Mouse (Mus musculus): ENCODE measurements around the gene Abr.

Gene Abr

DNA sequence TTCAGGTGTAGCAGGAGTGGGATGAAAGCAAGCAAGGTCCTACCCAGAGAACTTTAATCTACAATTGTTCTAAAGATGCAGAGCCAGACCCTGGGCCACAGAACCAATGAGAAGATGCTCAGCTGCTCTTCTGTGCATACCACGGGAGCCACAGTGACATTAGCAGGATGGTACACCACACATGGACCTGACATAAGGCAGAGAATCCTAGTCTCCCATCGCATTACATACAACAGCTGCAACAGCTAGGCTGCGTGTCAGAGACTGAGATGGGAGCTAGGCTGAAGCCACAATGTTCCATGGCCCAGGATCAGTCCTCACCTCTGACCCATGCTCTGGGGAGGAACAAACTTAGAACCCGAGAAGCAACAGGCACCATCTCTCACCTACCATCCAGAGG, 104.0 kb downstream of the Abr start:
- DNase-seq (ENCODE audit: extremely low spot score): no peak

DNA sequence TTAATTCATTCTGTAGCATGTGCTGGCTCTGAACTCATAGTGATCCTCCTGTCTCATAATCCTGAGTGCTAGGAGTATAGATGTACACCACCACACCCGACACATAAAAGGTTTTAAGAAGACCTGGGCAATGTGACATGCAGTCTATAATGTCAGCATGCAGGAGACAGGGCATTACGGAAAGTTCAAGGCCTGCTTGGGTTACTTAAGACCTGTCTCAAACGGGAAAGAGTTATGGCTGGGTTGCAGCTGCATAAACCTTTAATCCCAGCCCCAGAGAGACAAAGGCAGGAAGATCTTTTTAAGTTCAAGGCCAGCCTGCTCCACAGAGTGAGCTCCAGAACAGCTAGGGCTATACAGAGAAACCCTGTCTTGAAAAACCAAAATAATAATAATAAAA, 105.2 kb downstream of the Abr start:
- DNase-seq (ENCODE audit: extremely low spot score): no peak

DNA sequence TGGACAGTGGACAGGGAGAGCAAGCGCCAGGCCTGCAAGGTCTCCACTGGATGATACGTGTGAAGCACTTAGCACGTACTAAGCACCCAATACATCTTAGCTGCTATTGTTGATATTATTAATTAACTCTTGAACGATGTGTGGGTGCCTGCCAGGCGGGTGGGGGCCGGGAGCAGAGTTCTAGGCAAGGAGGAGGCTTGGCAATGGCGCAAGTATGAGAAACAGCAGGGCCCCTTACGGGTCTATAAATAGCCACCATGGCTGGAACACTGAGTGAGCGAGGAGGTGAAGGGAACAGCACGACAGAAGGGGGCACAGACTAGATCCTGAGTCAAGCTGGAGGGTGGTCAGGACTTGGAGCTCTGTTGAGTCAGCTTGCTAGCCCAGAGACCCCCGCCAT, 107.0 kb downstream of the Abr start:
- DNase-seq (ENCODE audit: extremely low spot score): no peak

DNA sequence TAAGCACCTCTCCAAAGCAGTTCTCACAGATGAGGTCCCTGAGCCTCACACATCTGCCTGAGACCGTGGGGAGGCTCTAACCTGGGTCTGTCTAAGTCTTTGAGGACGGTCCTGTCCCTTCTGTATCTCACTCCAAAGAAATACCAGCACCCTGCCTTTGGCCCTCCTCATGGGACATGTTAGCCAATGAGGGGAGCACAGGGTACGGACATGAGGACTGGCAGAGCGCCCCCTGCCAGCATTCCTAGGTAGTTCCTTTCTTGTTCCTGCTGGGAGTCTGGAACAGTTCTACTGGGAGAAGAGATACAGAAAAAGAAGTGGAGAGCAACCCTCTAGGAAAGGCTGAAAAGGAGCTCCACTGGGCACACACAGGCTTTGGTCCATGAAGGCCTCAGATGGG, 111.1 kb downstream of the Abr start:
- no peak for DNase-seq (ENCODE audit: extremely low spot score)

DNA sequence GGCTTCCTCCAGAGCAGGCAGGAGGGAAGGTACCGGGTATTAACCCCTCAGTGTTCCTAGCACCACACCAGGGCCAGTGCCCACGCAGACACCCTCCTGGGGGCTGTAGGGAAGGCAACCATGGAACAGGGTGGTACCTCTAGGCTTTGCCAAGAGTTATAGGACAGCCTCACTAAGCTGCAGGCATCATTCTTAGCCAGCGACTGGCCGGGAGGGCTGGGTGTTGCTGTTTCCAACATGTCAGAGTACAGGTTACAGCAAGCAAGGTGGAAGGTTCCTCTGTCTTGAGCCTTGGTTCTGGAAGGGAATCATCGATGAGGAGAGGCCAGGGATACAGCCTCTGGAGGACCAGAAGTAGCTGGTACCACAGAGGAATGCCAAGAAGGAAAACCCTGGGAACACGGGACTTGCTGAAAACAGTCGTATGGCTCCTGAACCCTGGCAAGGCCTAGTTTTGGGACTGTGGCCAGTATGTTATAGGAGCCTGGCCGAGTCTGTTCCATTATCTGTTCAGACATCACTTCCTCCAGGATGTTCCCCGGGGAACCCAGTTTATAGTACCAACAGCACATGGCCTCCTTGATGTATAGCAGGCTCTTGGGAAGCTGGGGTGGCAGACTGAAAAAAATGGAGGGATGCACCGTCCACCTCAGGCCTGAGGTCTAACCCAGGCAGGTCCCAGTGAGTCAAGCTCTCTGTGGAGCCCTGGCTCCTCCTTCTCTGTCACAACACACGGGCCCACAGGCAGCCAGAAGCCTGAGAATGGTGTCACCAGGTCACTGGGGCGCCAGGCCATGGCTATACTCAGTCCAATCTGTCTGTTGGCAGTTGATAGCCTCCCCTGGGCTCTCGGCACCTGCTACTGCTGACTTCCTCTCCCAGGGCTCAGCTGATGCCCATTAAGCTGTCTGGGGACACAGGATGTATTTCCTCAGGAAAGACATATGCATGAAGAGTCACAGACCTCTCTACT, 112.1 kb downstream of the Abr start:
- DNase-seq (ENCODE audit: extremely low spot score): no peak

DNA sequence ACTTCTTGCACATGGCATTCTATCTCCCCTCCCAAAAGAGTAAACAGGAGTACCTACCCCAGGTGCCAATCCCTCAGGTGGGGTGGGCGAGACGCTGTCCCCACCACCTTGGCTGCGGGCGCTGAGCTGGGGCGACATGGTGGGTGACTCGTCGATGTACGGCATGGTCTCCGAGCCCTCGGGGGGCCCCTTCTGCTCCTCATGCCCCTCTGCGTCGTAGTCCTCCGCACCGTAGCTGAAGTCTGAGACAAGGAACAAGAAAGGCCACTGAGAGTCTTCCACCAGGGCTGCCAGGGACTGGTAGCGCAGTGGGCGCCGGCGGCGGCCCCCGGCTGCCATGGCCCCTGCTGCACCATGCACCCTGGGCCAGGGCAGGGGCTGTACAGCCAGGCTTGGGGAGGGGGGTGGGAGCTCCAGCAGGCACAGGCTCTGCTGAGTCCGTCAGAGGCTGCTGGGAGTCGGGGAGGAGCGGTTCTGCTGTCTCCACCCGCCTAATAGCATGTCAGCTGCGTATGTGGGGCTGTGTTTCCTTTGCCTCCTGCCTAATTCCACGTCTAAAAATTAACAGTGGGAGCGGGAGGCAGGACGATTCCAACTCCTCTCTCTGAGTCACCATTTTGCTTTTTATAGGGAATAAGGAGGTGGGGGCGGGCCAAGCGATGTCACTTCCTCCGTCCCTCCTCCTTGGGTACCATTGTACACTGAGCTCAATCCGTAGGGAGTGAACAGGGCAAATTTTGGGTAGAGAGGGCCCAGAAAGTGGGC, 113.1 kb downstream of the Abr start:
- DNase-seq (ENCODE audit: extremely low spot score): no peak

DNA sequence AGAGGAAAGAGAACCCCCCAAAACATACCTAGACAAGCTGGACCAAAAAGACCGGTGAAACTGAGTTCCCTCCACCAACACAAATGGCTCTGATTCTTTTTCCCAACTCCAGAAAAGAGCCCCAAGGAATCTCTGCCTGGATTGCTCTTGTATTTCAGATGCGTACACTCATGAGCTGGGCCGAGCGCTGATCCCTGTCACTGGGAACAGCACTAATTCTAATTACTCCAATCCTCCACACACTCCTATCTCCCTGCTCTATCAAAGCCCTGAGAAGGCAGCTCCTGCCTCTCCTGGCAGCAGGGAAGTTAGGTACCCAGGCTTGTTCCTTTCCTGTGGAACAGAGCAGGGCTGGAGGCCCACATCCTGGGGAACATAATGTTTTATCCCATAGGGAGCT, 114.0 kb downstream of the Abr start:
- DNase-seq (ENCODE audit: extremely low spot score): no peak

DNA sequence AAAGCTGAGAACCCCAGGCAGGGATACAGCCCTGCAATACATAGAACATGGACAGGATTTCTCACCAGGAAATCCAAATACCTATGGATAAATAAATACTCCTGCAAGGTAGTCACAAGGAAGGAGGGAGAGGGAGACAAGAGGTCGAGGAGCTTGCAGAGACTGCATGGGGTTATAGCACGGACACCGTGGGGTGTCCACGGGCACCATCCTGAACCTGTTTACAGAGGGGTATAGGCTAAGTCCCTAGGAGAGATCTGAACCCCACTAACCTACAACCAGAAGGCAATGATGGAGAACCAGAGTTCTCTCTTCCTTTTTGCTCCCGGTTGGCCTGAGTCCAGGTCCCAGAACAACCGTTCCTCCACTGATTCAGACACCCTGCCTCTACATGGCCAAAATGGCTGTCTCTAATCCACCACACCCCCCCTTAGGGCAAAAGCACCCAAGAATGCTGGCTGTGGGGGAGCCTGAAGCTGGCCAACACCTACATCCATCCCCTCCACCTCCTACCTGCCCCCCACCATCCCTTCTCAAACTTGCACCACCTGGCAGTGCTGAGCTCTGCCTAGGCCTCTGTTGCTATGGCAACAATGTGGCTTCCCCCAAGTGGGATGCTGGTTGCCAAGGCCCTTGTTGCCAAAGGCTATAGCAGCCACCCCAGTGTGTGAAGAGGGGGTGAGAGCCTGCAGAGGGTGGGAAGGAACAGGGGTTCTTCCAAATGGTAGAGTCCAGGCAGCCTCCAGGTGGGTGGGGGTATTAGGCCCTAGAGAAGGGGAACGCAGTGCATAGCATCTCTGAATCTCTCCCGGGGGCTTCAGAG, 114.6 kb downstream of the Abr start:
- DNase-seq (ENCODE audit: extremely low spot score): no peak

DNA sequence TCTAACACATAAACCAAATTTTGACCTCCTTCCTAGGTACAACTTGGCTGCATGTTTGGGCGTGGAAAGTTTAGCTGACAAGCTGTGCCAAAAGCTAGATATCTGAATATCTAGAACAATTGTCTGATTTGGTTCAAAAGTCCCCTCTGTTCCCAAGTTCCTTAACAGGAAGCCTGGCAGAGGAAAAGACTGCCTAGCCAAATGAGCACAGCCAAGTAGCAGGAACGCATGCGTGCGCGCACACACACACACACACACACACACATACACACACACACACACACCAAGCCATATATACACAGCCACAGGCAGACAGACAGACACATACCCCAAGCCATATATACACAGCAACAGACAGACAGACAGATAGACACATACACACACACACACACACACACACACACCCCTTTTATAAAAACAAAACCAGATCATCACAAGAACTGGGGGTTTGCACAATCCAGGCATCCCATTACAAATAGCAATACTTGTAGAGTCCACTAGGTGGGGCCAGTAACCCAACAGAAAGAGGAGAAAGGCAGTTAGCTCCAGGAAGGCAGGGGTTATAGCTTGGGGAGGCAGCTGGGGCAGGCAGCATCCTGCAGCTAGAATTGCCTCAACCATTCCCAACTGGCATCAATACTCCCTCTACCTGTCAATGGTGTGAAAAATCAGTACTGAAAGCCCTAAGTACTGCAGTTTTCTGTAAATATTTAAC, 115.4 kb downstream of the Abr start:
- peak; percentile 76 for DNase-seq (ENCODE audit: extremely low spot score)

DNA sequence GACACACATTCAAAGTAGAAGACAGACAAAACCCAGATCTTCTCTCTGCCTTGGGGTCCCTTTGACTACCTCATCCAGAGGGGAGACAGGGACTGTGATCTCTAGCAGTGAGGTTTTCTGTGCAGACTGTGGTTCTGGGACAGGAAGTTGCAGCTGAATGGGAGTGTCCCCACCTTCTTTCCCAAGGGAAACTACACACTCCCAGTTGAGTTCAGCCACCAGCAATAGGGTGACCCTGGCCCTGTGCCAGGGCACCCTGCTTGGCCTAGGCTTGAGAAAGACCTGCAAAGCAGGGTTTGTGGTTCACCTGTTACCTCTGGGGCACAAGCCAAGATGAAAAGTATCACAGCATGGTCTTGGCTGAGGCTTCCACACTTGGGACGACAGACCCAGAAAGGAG, 117.0 kb downstream of the Abr start:
- no peak for DNase-seq (ENCODE audit: extremely low spot score)

DNA sequence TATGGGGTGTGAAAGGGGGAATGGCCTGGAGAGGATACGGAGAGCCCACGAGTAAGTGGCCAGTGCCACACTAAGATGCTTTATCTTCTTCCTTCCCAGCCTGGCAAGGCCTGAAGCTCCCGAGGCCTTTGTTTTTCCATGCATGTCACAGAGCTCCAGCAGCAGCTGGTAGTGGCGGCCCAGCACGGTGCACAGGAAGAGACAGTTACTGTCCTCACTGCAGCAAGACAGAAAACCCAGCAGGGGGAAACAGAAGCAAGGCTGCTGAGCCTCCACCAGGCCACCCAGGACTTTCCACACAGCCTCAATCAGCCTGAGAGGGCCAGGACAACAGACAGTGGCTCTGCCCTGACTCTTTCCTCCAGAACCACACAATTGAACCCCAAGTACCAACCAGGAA, 118.1 kb downstream of the Abr start:
- DNase-seq (ENCODE audit: extremely low spot score): no peak

DNA sequence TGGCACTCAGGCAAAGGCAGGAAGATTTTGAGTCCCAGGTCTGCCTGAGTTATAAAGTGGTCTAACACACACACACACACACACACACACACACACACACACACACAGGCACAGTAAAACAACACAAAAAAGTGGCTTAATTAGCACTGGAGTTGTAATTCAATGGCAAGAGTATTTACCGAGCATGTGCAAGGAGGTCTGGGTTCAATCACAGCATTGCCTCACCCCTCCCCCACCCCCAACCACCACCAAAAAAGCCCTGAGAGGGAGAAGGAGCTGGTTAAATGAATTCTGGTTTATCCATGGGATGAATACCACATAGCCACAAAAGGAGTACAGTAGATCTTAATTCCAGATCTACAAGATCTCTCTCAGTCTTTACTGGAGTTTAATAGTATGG, 122.1 kb downstream of the Abr start:
- no peak for DNase-seq (ENCODE audit: extremely low spot score)

DNA sequence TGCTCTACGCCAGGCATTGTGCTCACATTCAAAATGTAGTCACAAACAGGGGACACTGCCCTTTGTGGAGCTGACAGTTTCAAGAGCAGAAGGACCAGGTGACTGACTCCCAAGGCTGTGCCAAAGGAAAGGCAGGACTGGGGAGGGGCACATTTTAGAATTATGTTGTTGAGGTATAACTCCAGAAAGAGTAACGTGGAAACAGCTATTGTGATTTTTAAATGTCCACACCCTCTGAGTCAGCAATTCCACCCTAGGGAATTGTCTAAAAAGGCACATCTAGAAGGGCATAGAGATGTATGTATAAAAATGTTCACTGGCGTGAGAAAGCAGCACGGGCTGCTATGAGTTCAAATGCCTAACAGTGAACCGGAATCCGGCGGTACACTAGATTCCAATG, 122.5 kb downstream of the Abr start:
- no peak for DNase-seq (ENCODE audit: extremely low spot score)

DNA sequence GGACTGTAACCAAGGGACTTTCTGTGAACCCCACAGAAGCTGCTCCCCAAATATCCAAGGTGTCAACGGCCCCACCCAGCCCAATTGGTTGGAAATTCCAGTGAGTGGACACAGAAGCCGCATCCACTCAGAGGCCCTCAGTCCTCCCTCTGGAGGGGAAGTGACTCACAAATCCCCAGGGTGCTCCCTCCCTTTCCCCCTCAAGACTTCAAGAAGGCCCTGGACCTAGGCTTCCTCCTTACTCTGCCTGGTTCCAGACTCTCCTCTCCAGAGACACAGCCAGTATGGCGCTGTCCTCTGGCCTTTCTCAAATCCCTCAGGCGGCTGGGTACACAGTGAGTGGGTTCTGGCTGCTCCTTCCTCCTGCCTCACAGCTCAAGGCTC, 124.4 kb downstream of the Abr start:
- DNase-seq (ENCODE audit: extremely low spot score): no peak

DNA sequence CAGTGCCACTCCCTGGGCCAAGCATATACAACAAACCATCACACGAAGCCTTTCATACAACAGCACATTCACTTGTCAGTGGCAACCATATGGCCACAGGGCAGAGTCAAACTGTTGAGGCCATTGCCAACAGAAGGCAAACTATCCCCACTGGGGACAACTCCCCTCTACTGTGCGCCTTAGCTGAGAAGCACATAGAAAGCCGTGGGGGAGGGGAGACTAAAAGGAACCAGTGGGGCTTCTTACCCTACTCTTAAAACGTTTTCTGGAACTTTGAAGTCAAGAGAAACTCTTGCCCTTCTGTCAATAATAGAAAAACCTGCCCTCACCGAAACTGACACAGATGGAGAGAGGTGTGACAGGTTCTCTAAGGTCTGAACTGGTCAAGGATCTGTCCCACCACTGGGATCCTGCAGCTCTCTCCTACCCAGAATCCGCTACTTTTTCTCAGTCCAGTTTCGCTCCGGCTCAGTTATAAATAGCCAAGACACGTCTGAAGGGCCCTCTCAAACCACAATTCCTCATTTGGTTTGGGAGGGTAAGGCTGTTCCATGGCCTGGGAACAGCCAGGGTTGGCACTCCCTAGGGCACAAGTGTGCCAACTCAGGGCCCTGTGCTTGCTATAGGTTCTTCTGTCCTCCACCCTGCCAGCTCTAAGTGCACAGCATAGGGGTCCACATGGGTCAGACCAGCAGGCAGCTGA, 124.9 kb downstream of the Abr start:
- DNase-seq (ENCODE audit: extremely low spot score): no peak

DNA sequence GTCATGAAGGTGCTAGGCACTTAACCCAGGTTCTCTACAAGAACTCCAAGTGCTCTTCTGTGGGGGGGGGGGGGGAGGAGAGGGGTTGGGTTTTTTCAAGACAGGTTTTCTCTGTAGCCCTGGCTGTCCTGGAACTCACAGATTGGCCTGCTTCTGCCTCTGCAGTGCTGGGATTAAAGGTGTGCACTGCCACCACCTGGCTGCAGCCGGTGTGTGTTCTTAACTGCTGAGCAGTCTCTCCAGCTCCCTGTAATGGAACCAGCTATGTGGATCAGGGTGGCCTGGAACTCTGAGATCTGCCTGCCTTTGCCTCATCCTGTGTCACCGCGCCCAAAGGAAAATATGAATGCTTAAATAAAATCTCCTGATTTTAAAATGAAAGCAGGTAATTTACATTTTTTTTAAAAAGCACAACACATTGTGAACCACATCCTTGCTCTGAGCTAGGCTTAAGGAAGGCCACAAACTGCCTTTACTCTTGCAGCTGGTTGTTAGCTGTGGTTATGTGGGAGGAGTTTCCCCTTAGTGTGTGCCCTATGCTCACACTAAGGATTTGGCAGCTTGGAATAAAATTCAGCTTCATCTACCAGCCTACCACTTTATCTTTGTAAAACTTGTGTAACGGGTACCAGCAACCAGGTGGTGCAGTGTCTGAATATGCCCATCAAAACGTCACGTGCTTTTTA, 125.9 kb downstream of the Abr start:
- DNase-seq (ENCODE audit: extremely low spot score): no peak

DNA sequence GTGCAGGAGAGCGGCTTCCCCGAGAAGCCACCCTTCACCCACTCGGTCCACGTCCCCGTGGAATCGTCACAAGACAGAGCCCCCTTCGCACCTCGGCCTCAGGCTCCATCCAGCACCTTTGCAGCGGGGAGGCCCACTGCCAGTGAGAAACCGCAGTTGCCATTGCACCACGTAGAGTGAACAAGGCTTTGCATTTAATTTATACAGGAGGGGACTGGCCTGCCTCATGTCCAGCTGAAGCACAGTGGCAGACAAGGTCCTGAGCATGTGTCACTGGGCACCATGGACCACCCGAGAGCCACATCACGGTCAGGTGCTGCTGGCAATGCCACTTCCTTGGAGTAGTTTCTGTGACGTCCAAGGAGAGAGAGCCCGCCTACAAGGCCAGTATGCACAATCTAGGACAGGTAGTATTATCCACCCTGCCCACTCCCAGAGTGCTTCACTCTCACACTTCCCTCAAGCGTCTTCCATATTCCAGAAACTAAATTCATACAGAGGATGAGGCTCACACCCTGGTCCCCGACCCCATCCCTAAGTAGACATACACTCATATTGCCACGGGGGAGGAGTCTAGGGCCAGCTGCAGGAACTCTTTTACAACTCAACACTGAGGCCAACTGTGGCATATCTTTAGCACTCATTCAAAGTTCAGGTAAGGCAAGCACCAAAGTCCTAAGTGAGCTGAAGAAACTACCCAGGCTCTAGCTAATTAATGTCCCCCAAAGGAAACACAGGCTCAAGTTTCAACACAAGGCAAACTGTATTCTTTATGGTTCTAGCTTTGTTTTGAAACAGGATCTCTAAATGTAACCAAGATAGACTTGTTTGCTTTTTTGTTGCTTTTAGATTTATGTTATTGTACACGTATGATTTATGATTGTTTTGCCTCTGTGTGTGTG, 126.7 kb downstream of the Abr start:
- no peak for DNase-seq (ENCODE audit: extremely low spot score)

DNA sequence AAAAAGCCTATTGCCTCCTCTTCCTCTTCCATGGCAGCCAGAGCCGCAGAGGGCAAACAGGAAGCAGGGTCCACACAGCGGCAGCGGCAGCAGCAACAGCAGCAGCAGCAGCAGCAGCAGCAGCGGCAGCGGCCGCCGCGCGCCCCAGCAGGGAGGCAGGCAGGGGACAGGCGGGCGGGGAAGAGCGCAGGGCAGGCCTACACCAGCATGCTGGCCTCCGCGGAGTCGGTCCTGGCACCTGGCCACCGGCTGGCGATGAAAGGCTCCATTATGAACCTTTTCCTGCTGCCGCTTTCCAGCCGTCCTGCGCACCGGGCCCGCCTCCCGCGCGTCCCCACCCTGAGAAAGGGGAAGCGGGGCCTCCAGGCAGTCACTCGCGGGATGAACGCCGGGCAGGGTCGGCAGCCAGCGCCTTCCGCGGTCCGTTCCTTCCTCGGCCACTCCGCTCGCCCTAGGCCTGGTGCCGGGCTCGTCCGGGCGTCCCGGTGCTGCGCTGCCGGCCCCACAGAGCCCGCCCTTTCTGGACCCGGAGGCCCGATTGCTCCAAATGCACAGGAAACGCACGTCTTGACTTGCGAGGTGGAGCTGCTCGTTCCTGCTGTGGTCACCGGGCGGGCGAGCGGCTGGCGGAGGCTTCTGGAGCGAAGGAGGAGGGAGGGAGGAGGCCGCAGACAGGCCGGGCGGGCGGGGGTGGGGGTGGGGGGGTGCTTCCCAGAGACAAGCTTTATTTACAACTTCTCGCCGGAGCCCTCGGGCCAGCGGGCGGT, 127.6 kb downstream of the Abr start:
- peak; percentile 78 for DNase-seq (ENCODE audit: extremely low spot score)

Measured in embryo, embryonic 9.5 days (tissue).